In the genomic region with DNA sequence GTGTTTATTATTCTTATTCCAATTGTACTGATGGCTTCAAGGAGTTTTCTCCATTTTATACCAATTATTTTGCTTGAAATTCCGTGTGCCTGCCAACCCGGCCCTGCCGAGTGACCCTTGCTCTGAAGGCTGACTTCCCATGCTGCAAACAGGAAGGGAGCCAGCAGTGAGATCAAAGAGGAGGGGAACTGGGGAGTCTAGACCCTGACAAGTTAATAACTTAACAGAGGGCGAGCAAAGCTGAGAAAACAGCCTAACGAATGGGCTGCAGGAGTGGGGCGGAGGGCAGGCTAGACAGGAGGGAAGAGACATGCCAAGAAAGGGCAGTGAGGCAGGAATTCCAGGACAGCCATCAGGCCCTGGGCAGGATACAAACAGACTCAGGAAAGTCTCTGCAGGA, we compare ENCODE assay signal across 11 mouse cellular contexts. TPM values are rescaled to one million over a fixed set of nuclear protein-coding genes. Genes with fewer than 3 reads are reported as not detected.
A peak's percentile ranks its signal among the peaks of the same experiment; 100 is the strongest.
DNase-seq lines count a peak whose midpoint lies in the region; ATAC-seq and TF ChIP-seq lines count a peak whose summit lies in the region.
"Had no signal": no experiment of that assay in that cellular context is flagged by ENCODE, and none has a peak within 500 bp of the region (broad histone marks: within the 10 kb centered on the region; RNA-seq: fewer than 3 reads in every experiment).

No protein-coding gene starts in this region.

- no peak for TF ChIP-seq CTCF in left cerebral cortex, adult 2 months (IDR thresholded peaks at IDR 0.05)
- no peak for TF ChIP-seq CTCF in kidney, postnatal 0 days (IDR thresholded peaks at IDR 0.05; ENCODE audit: low read depth)

- H3K27ac ChIP-seq in left cerebral cortex, adult 2 months, result peak overlapping the region; percentile 56
- H3K27ac ChIP-seq in embryonic facial prominence, embryonic 12.5 days, result peak overlapping the region; percentile 54; the same call in 1 of the 2 replicates
- H3K27ac ChIP-seq in kidney, postnatal 0 days, result peak overlapping the region; percentile 66
- H3K27ac ChIP-seq: hindbrain, embryonic 14.5 days; limb, embryonic 13.5 days had no signal

- H3K4me2 ChIP-seq in embryonic facial prominence, embryonic 12.5 days (replicated peaks), result no peak overlapping the region
- H3K4me2 ChIP-seq in kidney, postnatal 0 days (ENCODE audit: low read length), result no peak overlapping the region
- H3K4me2 ChIP-seq: hindbrain, embryonic 14.5 days; limb, embryonic 13.5 days had no signal

- H3K36me3 ChIP-seq in embryonic facial prominence, embryonic 12.5 days, result no peaks in the 10 kb centered on the region
- no peaks in the 10 kb centered on the region for H3K36me3 ChIP-seq in kidney, postnatal 0 days (ENCODE audit: insufficient read depth, low read length)
- H3K36me3 ChIP-seq: limb, embryonic 13.5 days had no signal

- peaks cover 23% of the 10 kb centered on the region for H3K4me1 ChIP-seq in embryonic facial prominence, embryonic 12.5 days
- H3K4me1 ChIP-seq in kidney, postnatal 0 days (replicated peaks; ENCODE audit: insufficient read depth, low read length), result peaks cover 21% of the 10 kb centered on the region

- no peaks in the 10 kb centered on the region for H3K27me3 ChIP-seq in embryonic facial prominence, embryonic 12.5 days
- H3K27me3 ChIP-seq in kidney, postnatal 0 days (ENCODE audit: insufficient read depth, low read length), result no peaks in the 10 kb centered on the region
- H3K27me3 ChIP-seq: limb, embryonic 13.5 days had no signal

- 16% methylated on average over 6 of the region's 6 CpGs for WGBS in embryonic facial prominence, embryonic 12.5 days
- 3% methylated on average over 6 of the region's 6 CpGs for WGBS in kidney, postnatal 0 days

- no peak for ATAC-seq in embryonic facial prominence, embryonic 12.5 days (ENCODE audit: insufficient number of reproducible peaks, insufficient read depth, low FRiP score, low TSS enrichment)
- peak; percentile 58 for ATAC-seq in kidney, postnatal 0 days (replicated peaks; ENCODE audit: low FRiP score, low read depth)

- H3K9me3 ChIP-seq in embryonic facial prominence, embryonic 12.5 days, result no peaks in the 10 kb centered on the region
- H3K9me3 ChIP-seq in kidney, postnatal 0 days (replicated peaks; ENCODE audit: low read length), result no peaks in the 10 kb centered on the region
- H3K9me3 ChIP-seq: limb, embryonic 13.5 days had no signal

- intact Hi-C loops in left cerebral cortex, adult 2 months (cut with DNase I), result no loop called here

- no peak overlapping the region for H3K4me3 ChIP-seq in left cerebral cortex, adult 2 months
- H3K4me3 ChIP-seq in embryonic facial prominence, embryonic 12.5 days, result no peak overlapping the region
- H3K4me3 ChIP-seq in kidney, postnatal 0 days (replicated peaks; ENCODE audit: low read depth, low read length), result no peak overlapping the region
- H3K4me3 ChIP-seq: limb, embryonic 13.5 days had no signal

- H3K9ac ChIP-seq in embryonic facial prominence, embryonic 12.5 days, result no peak overlapping the region
- H3K9ac ChIP-seq in kidney, postnatal 0 days (ENCODE audit: low read depth, low read length), result no peak overlapping the region
- H3K9ac ChIP-seq: hindbrain, embryonic 14.5 days; limb, embryonic 13.5 days had no signal

- no peak for DNase-seq in left cerebral cortex, adult 2 months (ENCODE audit: extremely low spot score in 1 of 2, low spot score in 2 of 2)
- DNase-seq in left cerebral cortex, adult 9 months (ENCODE audit: low spot score in 2 of 2), result no peak
- DNase-seq in kidney, postnatal 0 days (ENCODE audit: low spot score), result peak; percentile 87
- peak; percentile 40 for DNase-seq in lung, postnatal 25 days (ENCODE audit: low spot score)
- no peak for DNase-seq in right cerebral cortex, postnatal 14 days
- DNase-seq in spleen, postnatal 14 days (ENCODE audit: low spot score in 2 of 2), result no peak
- DNase-seq: thymus, postnatal 36 days had no signal

RNA-seq across cellular contexts. Expression of gene Serp2, which starts 19.8 kb away (rescaled TPM):
- 100 to 1,000 TPM; 178 to 186 TPM for total RNA-seq in left cerebral cortex, adult 2 months (2021)
- 23.3 and 24.3 TPM in 2 replicates for polyA plus RNA-seq in embryonic facial prominence, embryonic 12.5 days (2016; fragmentation: Nextera tagmentation; extraction: Ambion mirVana)
- 13.1 and 13.7 TPM in 2 replicates for polyA plus RNA-seq in kidney, postnatal 0 days (2015; fragmentation: Nextera tagmentation; extraction: Ambion mirVana)
- total RNA-seq: common myeloid progenitor, adult 5-6 weeks had no signal

Comparison
In these comparisons a context has a peak if more than half of its experiments do, and no peak if none do; other contexts are left out.
1. DNase-seq: peak in kidney, postnatal 0 days (single experiment) and lung, postnatal 25 days (single experiment); none in left cerebral cortex, adult 2 months (0 of 2), left cerebral cortex, adult 9 months (0 of 2), right cerebral cortex, postnatal 14 days (single experiment) and spleen, postnatal 14 days (0 of 2).
2. Peak in every context shown above with its lines, with median percentiles within 50 percentile points of each other: H3K27ac ChIP-seq.